In the genomic region with DNA sequence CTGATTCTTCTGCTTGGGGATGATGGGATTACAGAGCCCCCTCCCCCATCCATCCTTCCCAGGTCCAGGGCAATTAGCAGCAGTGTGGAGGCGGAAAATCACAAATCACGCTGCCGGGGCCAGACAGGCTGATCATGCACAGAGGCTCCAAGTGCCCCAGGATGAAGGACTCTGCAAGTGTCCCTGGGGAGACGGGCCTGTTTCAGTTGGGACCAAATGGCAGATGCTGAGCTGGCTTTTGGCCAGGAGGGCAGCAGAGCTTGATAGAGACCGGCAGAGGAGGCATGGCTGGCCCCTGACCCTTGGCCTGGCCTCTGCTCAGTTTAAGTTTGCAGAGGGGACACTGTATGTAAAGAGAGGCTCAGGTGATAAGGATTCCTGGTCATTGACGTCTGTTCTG, we compare ENCODE assay signal across 9 mouse cellular contexts. TPM values are rescaled to one million over a fixed set of nuclear protein-coding genes. Genes with fewer than 3 reads are reported as not detected.
A peak's percentile ranks its signal among the peaks of the same experiment; 100 is the strongest.
DNase-seq lines count a peak whose midpoint lies in the region; ATAC-seq and TF ChIP-seq lines count a peak whose summit lies in the region.
"Had no signal": no experiment of that assay in that cellular context is flagged by ENCODE, and none has a peak within 500 bp of the region (broad histone marks: within the 10 kb centered on the region; RNA-seq: fewer than 3 reads in every experiment).

No protein-coding gene starts in this region.

- H3K27ac ChIP-seq in lung, postnatal 0 days (ENCODE audit: low read length), result no peak overlapping the region
- H3K27ac ChIP-seq in limb, embryonic 11.5 days (replicated peaks; ENCODE audit: low read depth, low read length), result peak overlapping the region; percentile 85
- H3K27ac ChIP-seq: midbrain, embryonic 12.5 days had no signal

- no peak overlapping the region for H3K4me3 ChIP-seq in lung, postnatal 0 days (ENCODE audit: low read depth, low read length)
- no peak overlapping the region for H3K4me3 ChIP-seq in limb, embryonic 11.5 days (ENCODE audit: low read depth, low read length)
- H3K4me3 ChIP-seq: midbrain, embryonic 12.5 days had no signal

- TF ChIP-seq CTCF in lung, postnatal 0 days (IDR thresholded peaks at IDR 0.05), result no peak

- H3K9ac ChIP-seq in lung, postnatal 0 days (replicated peaks; ENCODE audit: low read depth), result no peak overlapping the region
- no peak overlapping the region for H3K9ac ChIP-seq in limb, embryonic 11.5 days (ENCODE audit: low read length)
- H3K9ac ChIP-seq: midbrain, embryonic 12.5 days had no signal

- H3K4me2 ChIP-seq in lung, postnatal 0 days (replicated peaks; ENCODE audit: low read depth, low read length), result no peak overlapping the region
- H3K4me2 ChIP-seq in limb, embryonic 11.5 days (ENCODE audit: low read depth, severe bottlenecking), result no peak overlapping the region
- H3K4me2 ChIP-seq: midbrain, embryonic 12.5 days had no signal

- H3K27me3 ChIP-seq in lung, postnatal 0 days (replicated peaks; ENCODE audit: insufficient read depth, low read length), result no peaks in the 10 kb centered on the region
- no peaks in the 10 kb centered on the region for H3K27me3 ChIP-seq in limb, embryonic 11.5 days (ENCODE audit: control insufficient read depth, insufficient read depth, low read length)
- H3K27me3 ChIP-seq: midbrain, embryonic 12.5 days had no signal

- DNase-seq in embryo, embryonic 11 days, result peak; percentile 54
- DNase-seq in embryo, embryonic 10.5 days (ENCODE audit: low spot score), result no peak
- peak; percentile 26 for DNase-seq in lung, postnatal 14 days
- no peak for DNase-seq in lung, postnatal 0 days (ENCODE audit: low spot score)
- peak; percentile 23 for DNase-seq in limb, embryonic 11.5 days (ENCODE audit: low spot score)
- DNase-seq in retina, postnatal 1 day, result peak; percentile 66
- no peak for DNase-seq in layer of hippocampus, postnatal 36 days
- DNase-seq in right cerebral cortex, postnatal 25 days, result no peak

- H3K36me3 ChIP-seq in lung, postnatal 0 days (ENCODE audit: insufficient read depth, low read length), result no peaks in the 10 kb centered on the region
- H3K36me3 ChIP-seq in limb, embryonic 11.5 days (ENCODE audit: control insufficient read depth, insufficient read depth, low read length), result no peaks in the 10 kb centered on the region
- H3K36me3 ChIP-seq: midbrain, embryonic 12.5 days had no signal

- no peak for ATAC-seq in lung, postnatal 0 days
- no peak for ATAC-seq in limb, embryonic 11.5 days (ENCODE audit: insufficient number of reproducible peaks, low FRiP score, low TSS enrichment, low read depth)

- no peak for TF ChIP-seq EP300 in lung, postnatal 0 days (IDR thresholded peaks at IDR 0.05)

- WGBS in lung, postnatal 0 days, result 49% methylated on average over 6 of the region's 6 CpGs
- 9% methylated on average over 6 of the region's 6 CpGs for WGBS in limb, embryonic 11.5 days

- no peaks in the 10 kb centered on the region for H3K9me3 ChIP-seq in lung, postnatal 0 days (ENCODE audit: low read length)
- H3K9me3 ChIP-seq in limb, embryonic 11.5 days (ENCODE audit: control insufficient read depth, low read length), result no peaks in the 10 kb centered on the region
- H3K9me3 ChIP-seq: midbrain, embryonic 12.5 days had no signal

- H3K4me1 ChIP-seq in lung, postnatal 0 days (ENCODE audit: insufficient read depth, low read depth, low read length), result peaks cover 6% of the 10 kb centered on the region; the same call in 1 of the 2 replicates
- H3K4me1 ChIP-seq in limb, embryonic 11.5 days (ENCODE audit: control insufficient read depth, insufficient read depth, low read length), result peaks cover 70% of the 10 kb centered on the region

RNA-seq across cellular contexts. Expression of a gene that starts 30.7 kb away (rescaled TPM):
- 15.2 and 15.7 TPM in 2 replicates for polyA plus RNA-seq in lung, postnatal 0 days (2015; fragmentation: Nextera tagmentation; extraction: Ambion mirVana)
- polyA plus RNA-seq in limb, embryonic 11.5 days (2014; fragmentation: Nextera tagmentation; extraction: Ambion mirVana), result 17.8 and 19.7 TPM in 2 replicates
- 10 to 100 TPM in 1 of 2 experiments, 1 to 10 TPM in 1; 4.8 to 13.8 TPM for total RNA-seq in layer of hippocampus, postnatal 36 days (2021)

Comparison
In these comparisons a context has a peak if more than half of its experiments do, and no peak if none do; other contexts are left out.
1. DNase-seq: peak in embryo, embryonic 11 days (single experiment), lung, postnatal 14 days (single experiment), limb, embryonic 11.5 days (single experiment) and retina, postnatal 1 day (single experiment); none in embryo, embryonic 10.5 days (single experiment), lung, postnatal 0 days (single experiment), layer of hippocampus, postnatal 36 days (0 of 2) and right cerebral cortex, postnatal 25 days (single experiment).